Mouse (Mus musculus) megakaryocyte-erythroid progenitor cell, adult 5-6 weeks (primary cell): ENCODE results near the gene Mamdc2. TPM values are rescaled to one million over a fixed set of nuclear protein-coding genes. Genes with fewer than 3 reads are reported as not detected.

Source experiments
- ATAC-seq: replicated peaks from 2 replicates; pipeline ENCODE4 v1.8.0; 2016; ENCODE audit warnings: mild to moderate bottlenecking, inconsistent platforms; ENCODE audit not compliant: severe bottlenecking, poor library complexity, low FRiP score, low TSS enrichment
- total RNA-seq, 2 experiments: library from RNA; stranded (forward) in 1 of 2; stranded (reverse) in 1 of 2; fragments of 200-1000, 215-1000 nt in 1 of 2; fragments of >200 nt in 1 of 2; fragmentation: Nextera tagmentation in 1 of 2; gene quantifications; 2 replicates each; pipeline ENCODE4 v1.2.3; 2014 to 2017

Mamdc2 gene
- total RNA-seq, 2 experiments from 2014 or later = not detected

GRCm38 (mm10) chr19:23306671-23307070 lies 141.6 kb downstream of the Mamdc2 start:
- no peak for ATAC-seq

GRCm38 (mm10) chr19:23299987-23300386 lies 148.3 kb downstream of the Mamdc2 start:
- no peak for ATAC-seq

GRCm38 (mm10) chr19:23298917-23299316 lies 149.3 kb downstream of the Mamdc2 start:
- ATAC-seq = no peak

- no peak for ATAC-seq
These were observed 151.1 kb downstream of the Mamdc2 start for GRCm38 (mm10) chr19:23297191-23297590.

GRCm38 (mm10) chr19:23289251-23289650 lies 159.0 kb downstream of the Mamdc2 start:
- ATAC-seq = no peak

GRCm38 (mm10) chr19:23281911-23282660 lies 166.2 kb downstream of the Mamdc2 start:
- ATAC-seq = no peak

GRCm38 (mm10) chr19:23274054-23274724 lies 174.1 kb downstream of the Mamdc2 start:
- ATAC-seq = no peak

- ATAC-seq = peak; percentile 86
These were observed 174.7 kb downstream of the Mamdc2 start, which contains the start of gene Smc5 for GRCm38 (mm10) chr19:23273355-23274053. Gene Smc5 (minus strand): TSS chr19:23273897.

- ATAC-seq = no peak
These were observed 191.5 kb downstream of the Mamdc2 start for GRCm38 (mm10) chr19:23256771-23257170.

Other genes with a start within 250 kb of the Mamdc2 start
- 58.4 and 95.9 TPM in 2 replicates for gene Smc5, start 174.5 kb downstream of the Mamdc2 start, total RNA-seq (2014; fragmentation: Nextera tagmentation)
- 66.8 and 98.2 TPM in 2 replicates for gene Smc5, start 174.5 kb downstream of the Mamdc2 start, total RNA-seq (2017)
- gene 1700028P14Rik, start 204.4 kb upstream of the Mamdc2 start, total RNA-seq (2014; fragmentation: Nextera tagmentation) = not detected in 2 replicates
- not detected in 2 replicates for gene 1700028P14Rik, start 204.4 kb upstream of the Mamdc2 start, total RNA-seq (2017)
- 18.5 and 19.7 TPM in 2 replicates for gene Ptar1, start 239.0 kb upstream of the Mamdc2 start, total RNA-seq (2014; fragmentation: Nextera tagmentation)
- gene Ptar1, start 239.0 kb upstream of the Mamdc2 start, total RNA-seq (2017) = 15.5 and 17.3 TPM in 2 replicates